Mouse (Mus musculus) olfactory bulb, adult 2 months (tissue): Measurements from ENCODE around the gene Calm1.

ENCODE experiments used
- CTCF ChIP-seq: fragments of 200-500 bp; IDR thresholded peaks from 2 replicates; pipeline ENCODE4 v1.5.1; 2012; ENCODE audit warnings: low read depth, mild to moderate bottlenecking, low read length, moderate library complexity; ENCODE audit not compliant: insufficient read depth
- POLR2A ChIP-seq: fragments of 200-500 bp; IDR thresholded peaks from 2 replicates; pipeline ENCODE4 v1.6.1; 2012; ENCODE audit warnings: mild to moderate bottlenecking, low read depth, low read length, moderate library complexity; ENCODE audit not compliant: insufficient read depth

DNA sequence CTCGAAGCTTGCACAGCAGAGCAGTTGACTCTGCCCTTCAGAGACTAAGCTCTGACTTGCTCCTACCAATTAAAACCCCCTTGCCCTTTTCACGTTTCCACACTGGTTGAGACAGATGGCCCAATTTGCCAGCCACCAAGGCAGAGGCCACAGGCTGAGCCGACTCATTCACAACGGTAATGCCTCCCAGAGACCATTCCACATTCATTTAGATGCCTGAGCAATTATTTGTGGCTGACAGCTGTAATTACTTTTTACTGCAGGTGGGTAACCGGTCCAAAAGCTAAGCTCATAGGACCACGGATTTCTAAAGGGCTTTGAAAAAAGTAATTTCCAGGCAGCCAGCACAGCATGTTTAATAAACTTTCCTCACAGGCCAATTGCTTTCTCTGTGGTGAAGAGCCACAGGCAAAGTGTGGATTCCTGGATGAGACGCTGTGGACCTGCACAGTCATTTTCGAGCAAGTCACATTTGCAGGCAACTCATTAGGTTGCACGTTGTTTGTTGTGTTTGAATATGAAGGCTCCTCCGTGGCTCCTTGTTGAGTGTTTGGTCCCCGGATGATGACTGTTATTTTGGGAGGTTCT, 22.7 kb upstream of the Calm1 start:
- TF ChIP-seq POLR2A (no peak), CTCF (no peak)
